Mouse (Mus musculus): Measurements from ENCODE around the gene Prlr. TPM values are rescaled to one million over a fixed set of nuclear protein-coding genes. Genes with fewer than 3 reads are reported as not detected.

Gene Prlr
- total and polyA plus RNA-seq, 2 experiments from 2014 or later = 2.3 to 4.8 TPM

DNA sequence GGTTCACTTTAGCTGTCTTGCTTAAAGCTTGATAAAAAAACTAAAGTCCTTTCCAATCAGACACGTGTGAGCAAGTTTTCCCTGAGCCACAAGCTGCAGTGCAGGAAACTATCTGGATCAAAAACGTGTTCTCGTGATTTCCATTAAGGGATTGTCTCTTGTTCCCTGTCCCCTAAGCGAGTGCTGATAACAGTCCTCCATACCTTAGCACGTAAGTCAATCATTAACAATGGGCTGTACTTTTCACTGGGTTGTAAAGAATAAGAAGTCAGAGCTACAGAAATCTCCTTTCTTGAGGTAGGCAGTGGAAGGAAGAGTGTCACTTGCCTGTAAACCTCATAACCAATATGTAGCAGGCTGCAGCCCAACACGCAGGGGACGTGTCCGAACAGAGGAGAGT, 38.7 kb downstream of the Prlr start:
- 89% methylated on average over 8 of the region's 8 CpGs for WGBS
- Histone ChIP-seq H3K9ac (replicated peaks; ENCODE audit: low read length, poor library complexity, severe bottlenecking) (no peak overlapping the region), H3K27me3 (ENCODE audit: insufficient read depth, low read length) (no peaks in the 10 kb centered on the region), H3K9me3 (ENCODE audit: low read length) (no peaks in the 10 kb centered on the region), H3K4me1 (ENCODE audit: insufficient read depth, low read length) (no peaks in the 10 kb centered on the region), H3K36me3 (ENCODE audit: insufficient read depth, low read length) (no peaks in the 10 kb centered on the region), H3K4me2 (ENCODE audit: low read depth, low read length, poor library complexity, severe bottlenecking) (no peak overlapping the region), H3K27ac (ENCODE audit: low read depth, low read length) (no peak overlapping the region), H3K4me3 (ENCODE audit: low read depth, low read length) (no peak overlapping the region)
- ATAC-seq (ENCODE audit: low FRiP score) (no peak), DNase-seq (ENCODE audit: low spot score) (no peak)
- TF ChIP-seq CTCF (IDR thresholded peaks at IDR 0.05) = no peak

DNA sequence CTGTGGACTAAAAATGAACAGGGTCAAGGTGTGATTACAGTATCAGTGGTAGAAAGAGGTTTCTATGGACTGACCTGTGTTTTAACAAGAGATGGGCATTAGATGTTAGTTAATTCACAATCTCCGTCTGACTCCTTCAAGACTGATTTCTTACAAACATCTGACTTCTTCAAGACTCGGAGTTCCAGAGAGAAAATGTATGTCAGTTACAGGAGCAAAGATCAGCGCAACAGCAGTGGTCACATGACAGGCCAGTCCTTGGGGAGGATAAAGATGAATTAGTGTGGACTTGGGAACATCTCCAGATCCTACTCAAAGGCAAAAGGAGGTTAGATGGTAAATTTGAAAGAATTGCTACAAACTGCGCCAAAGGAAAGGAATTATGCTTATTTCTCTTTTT, 39.2 kb downstream of the Prlr start:
- Histone ChIP-seq H3K9me3 (ENCODE audit: low read length) (no peaks in the 10 kb centered on the region), H3K36me3 (ENCODE audit: insufficient read depth, low read length) (no peaks in the 10 kb centered on the region), H3K4me1 (ENCODE audit: insufficient read depth, low read length) (no peaks in the 10 kb centered on the region), H3K4me3 (ENCODE audit: low read depth, low read length) (no peak overlapping the region), H3K9ac (replicated peaks; ENCODE audit: low read length, poor library complexity, severe bottlenecking) (no peak overlapping the region), H3K27me3 (ENCODE audit: insufficient read depth, low read length) (no peaks in the 10 kb centered on the region), H3K4me2 (ENCODE audit: low read depth, low read length, poor library complexity, severe bottlenecking) (no peak overlapping the region), H3K27ac (ENCODE audit: low read depth, low read length) (no peak overlapping the region)
- no peak for DNase-seq (ENCODE audit: low spot score)
- WGBS = 93% methylated on average over 4 of the region's 4 CpGs
- ATAC-seq (ENCODE audit: low FRiP score) = no peak
- no peak for TF ChIP-seq CTCF (IDR thresholded peaks at IDR 0.05)

DNA sequence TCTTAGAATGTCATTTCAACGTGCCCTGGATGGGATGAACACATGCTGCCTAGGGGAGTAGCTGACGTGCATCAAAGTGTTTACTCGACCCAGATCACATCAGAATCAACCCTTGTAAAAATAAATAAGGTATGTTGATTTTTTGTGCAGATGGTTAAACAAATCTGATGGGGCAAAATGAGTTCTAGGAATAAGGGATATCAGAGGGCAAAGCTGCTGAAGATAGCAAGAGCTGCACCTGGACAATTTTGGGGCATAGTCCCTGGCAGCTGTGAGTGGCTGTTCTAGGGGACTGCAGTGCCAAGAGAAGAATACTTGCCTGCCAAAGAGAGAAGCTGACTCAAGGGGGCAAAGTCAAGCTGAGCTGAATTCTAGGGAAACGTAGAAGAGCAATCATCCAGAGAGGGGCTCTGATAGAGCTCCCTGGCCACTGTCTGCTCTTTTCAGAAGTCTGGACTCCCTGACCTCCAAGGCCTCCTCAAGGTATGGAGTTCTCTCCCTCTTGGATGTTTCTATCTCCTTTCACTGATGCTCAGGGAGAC, 46.6 kb downstream of the Prlr start:
- Histone ChIP-seq H3K4me1 (ENCODE audit: insufficient read depth, low read length) (no peaks in the 10 kb centered on the region), H3K9ac (replicated peaks; ENCODE audit: low read length, poor library complexity, severe bottlenecking) (no peak overlapping the region), H3K27ac (ENCODE audit: low read depth, low read length) (no peak overlapping the region), H3K36me3 (ENCODE audit: insufficient read depth, low read length) (no peaks in the 10 kb centered on the region), H3K4me3 (ENCODE audit: low read depth, low read length) (no peak overlapping the region), H3K27me3 (ENCODE audit: insufficient read depth, low read length) (no peaks in the 10 kb centered on the region), H3K9me3 (ENCODE audit: low read length) (no peaks in the 10 kb centered on the region), H3K4me2 (ENCODE audit: low read depth, low read length, poor library complexity, severe bottlenecking) (no peak overlapping the region)
- TF ChIP-seq CTCF (IDR thresholded peaks at IDR 0.05) = no peak
- no peak for DNase-seq (ENCODE audit: low spot score)
- WGBS = 82% methylated on average over 4 of the region's 4 CpGs
- ATAC-seq (ENCODE audit: low FRiP score) = no peak

GRCm38 (mm10) chr15:10225701-10226100, 48.7 kb downstream of the Prlr start:
- no peak overlapping the region for H3K9ac ChIP-seq (replicated peaks; ENCODE audit: low read length, poor library complexity, severe bottlenecking)
- no peak for TF ChIP-seq CTCF (IDR thresholded peaks at IDR 0.05)
- 77% methylated on average over 4 of the region's 4 CpGs for WGBS

GRCm38 (mm10) chr15:10228636-10229035, 51.6 kb downstream of the Prlr start:
- DNase-seq (ENCODE audit: low spot score) (no peak), ATAC-seq (ENCODE audit: low FRiP score) (no peak)
- Histone ChIP-seq H3K9ac (replicated peaks; ENCODE audit: low read length, poor library complexity, severe bottlenecking) (no peak overlapping the region), H3K4me3 (ENCODE audit: low read depth, low read length) (no peak overlapping the region), H3K4me1 (ENCODE audit: insufficient read depth, low read length) (no peaks in the 10 kb centered on the region), H3K36me3 (ENCODE audit: insufficient read depth, low read length) (no peaks in the 10 kb centered on the region), H3K9me3 (ENCODE audit: low read length) (no peaks in the 10 kb centered on the region), H3K27me3 (ENCODE audit: insufficient read depth, low read length) (no peaks in the 10 kb centered on the region), H3K27ac (ENCODE audit: low read depth, low read length) (no peak overlapping the region), H3K4me2 (ENCODE audit: low read depth, low read length, poor library complexity, severe bottlenecking) (no peak overlapping the region)
- WGBS = 80% methylated on average over 2 of the region's 2 CpGs
- no peak for TF ChIP-seq CTCF (IDR thresholded peaks at IDR 0.05)

More at GRCm38 (mm10) chr15:10225701-10226100, 48.7 kb downstream of the Prlr start:
- Histone ChIP-seq H3K27me3 (ENCODE audit: insufficient read depth, low read length) (no peaks in the 10 kb centered on the region), H3K36me3 (ENCODE audit: insufficient read depth, low read length) (no peaks in the 10 kb centered on the region), H3K9me3 (ENCODE audit: low read length) (no peaks in the 10 kb centered on the region), H3K4me3 (ENCODE audit: low read depth, low read length) (no peak overlapping the region), H3K27ac (ENCODE audit: low read depth, low read length) (no peak overlapping the region), H3K4me1 (ENCODE audit: insufficient read depth, low read length) (no peaks in the 10 kb centered on the region), H3K4me2 (ENCODE audit: low read depth, low read length, poor library complexity, severe bottlenecking) (no peak overlapping the region)
- DNase-seq (ENCODE audit: low spot score) (peak; percentile 10), ATAC-seq (ENCODE audit: low FRiP score) (no peak)

DNA sequence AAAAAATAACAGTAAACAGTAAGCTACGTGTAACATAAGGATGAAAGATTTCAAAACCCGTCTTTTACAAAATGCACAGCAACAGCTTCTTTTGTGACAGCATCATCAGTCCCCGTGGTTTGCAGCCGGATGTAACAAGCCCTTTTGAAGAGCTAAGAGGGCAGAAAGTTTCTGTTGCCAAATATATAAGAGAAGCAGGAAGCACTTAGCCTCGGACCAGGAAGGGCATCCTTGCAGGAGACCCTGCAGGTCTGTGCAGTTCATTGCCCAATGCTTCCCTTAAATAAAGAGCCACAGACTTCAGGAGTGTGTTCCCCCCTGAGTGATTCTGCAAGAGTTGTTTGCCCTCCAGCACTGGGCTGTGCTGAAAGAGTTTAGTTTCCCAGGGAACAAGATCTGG, 58.9 kb downstream of the Prlr start:
- no peak overlapping the region for H3K4me3 ChIP-seq (ENCODE audit: low read depth, low read length)
- no peak overlapping the region for H3K27ac ChIP-seq (ENCODE audit: low read depth, low read length)
- no peak overlapping the region for H3K4me2 ChIP-seq (ENCODE audit: low read depth, low read length, poor library complexity, severe bottlenecking)
- no peaks in the 10 kb centered on the region for H3K9me3 ChIP-seq (ENCODE audit: low read length)
- ATAC-seq (ENCODE audit: low FRiP score) = no peak
- no peak for DNase-seq (ENCODE audit: low spot score)
- H3K36me3 ChIP-seq (ENCODE audit: insufficient read depth, low read length) = no peaks in the 10 kb centered on the region
- no peaks in the 10 kb centered on the region for H3K27me3 ChIP-seq (ENCODE audit: insufficient read depth, low read length)
- TF ChIP-seq CTCF (IDR thresholded peaks at IDR 0.05) = no peak
- H3K9ac ChIP-seq (replicated peaks; ENCODE audit: low read length, poor library complexity, severe bottlenecking) = no peak overlapping the region
- 79% methylated on average over 5 of the region's 5 CpGs for WGBS
- no peaks in the 10 kb centered on the region for H3K4me1 ChIP-seq (ENCODE audit: insufficient read depth, low read length)

Measured in midbrain, postnatal 0 days (tissue).